Mouse (Mus musculus): Measurements from ENCODE around the gene Paqr6.

DNA sequence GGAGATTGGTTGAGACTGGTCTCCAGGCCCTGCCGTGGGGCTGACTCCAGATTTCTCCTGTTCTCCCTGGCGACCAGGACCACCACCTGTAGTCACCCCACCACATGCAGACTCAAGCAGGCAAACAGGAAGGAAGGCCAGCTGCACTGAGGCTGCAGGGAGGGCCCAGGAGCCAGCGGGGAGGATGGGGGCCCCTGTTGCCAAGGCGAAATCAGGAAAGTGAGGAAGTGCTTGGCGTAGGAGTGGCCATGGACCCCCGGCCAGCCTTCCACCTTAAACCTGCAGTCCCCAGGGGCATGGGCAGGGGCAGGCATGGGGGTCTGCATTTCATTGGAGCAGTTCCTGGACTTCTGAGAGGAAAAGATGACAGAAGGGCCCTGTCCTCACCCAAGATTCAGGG, 3.3 kb upstream of the Paqr6 start:
- TF ChIP-seq CTCF (IDR thresholded peaks at IDR 0.05; ENCODE audit: low read depth, low read length) (no peak), POLR2A (IDR thresholded peaks at IDR 0.05; ENCODE audit: borderline replicate concordance, low read depth, low read length) (no peak)

Measured in bone marrow macrophage, adult 2 months (primary cell).